Mouse (Mus musculus) urinary bladder, postnatal 4 days (tissue): ENCODE results near the gene Cd180.

Experiments used
- DNase-seq, 2 experiments: peaks; one replicate each; pipeline ENCODE4 v3.0.0; 2021 to 2022; ENCODE audit warnings: low spot score in 2 of 2

Cd180 gene

GRCm38 (mm10) chr13:102778859-102779258, 85.5 kb downstream of the Cd180 start:
- no peak for DNase-seq

- no peak for DNase-seq
Measured at GRCm38 (mm10) chr13:102779275-102779674, 85.9 kb downstream of the Cd180 start.

- no peak for DNase-seq
Measured at GRCm38 (mm10) chr13:102783531-102784310, 90.4 kb downstream of the Cd180 start.

GRCm38 (mm10) chr13:102786666-102787230, 93.4 kb downstream of the Cd180 start:
- DNase-seq = no peak
